In the genomic region with DNA sequence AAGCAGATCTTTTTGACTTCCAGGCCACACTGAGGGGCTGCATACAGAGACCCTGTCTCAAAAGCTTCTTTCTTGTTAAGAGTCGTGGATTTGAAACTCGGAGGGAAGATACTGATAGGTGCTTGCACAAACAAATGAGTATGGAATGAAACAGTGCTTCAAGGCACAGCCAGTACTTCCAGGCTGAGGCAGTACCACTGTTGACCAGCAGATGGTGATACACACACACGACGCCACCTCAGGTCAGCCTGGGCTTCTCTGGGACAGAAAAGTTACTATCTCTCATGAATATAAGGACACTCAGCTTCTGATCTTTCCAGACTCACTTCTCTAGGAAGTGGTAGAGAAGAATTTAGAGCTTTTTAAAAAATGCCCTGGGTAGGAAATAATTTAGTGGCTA, we compare ENCODE assay signal across 8 mouse cellular contexts. TPM values are rescaled to one million over a fixed set of nuclear protein-coding genes. Genes with fewer than 3 reads are reported as not detected.
A peak's percentile ranks its signal among the peaks of the same experiment; 100 is the strongest.
DNase-seq lines count a peak whose midpoint lies in the region; ATAC-seq lines count a peak whose summit lies in the region.

No protein-coding gene starts in this region.

- peak; percentile 77 for DNase-seq in cerebellum, postnatal 4 days (ENCODE audit: low spot score in 2 of 2)
- DNase-seq in gastrocnemius, postnatal 4 days (ENCODE audit: low spot score in 2 of 2) = peak; percentile 57 to 72
- peak; percentile 42 for DNase-seq in large intestine, adult 2 months (ENCODE audit: low read depth, low spot score)
- peak; percentile 67 to 74 for DNase-seq in lung, adult 18-20 months
- DNase-seq in right cerebral cortex, postnatal 10 days (ENCODE audit: low spot score in 2 of 2) = peak; percentile 78 to 87
- DNase-seq in urinary bladder, postnatal 25 days (ENCODE audit: low spot score) = peak; percentile 68

- peak; percentile 77 for ATAC-seq in CD4-positive, CD25-positive, alpha-beta regulatory T cell, adult 4 months
- ATAC-seq in activated CD4-positive, CD25-positive, alpha-beta regulatory T cell, adult 4 months = peak; percentile 54

- 14% methylated on average over 4 of the region's 4 CpGs for WGBS in large intestine, adult 2 months

RNA-seq across cellular contexts. Expression of gene Tmem200b, which starts 55.6 kb away (rescaled TPM):
- polyA plus RNA-seq in CD4-positive, CD25-positive, alpha-beta regulatory T cell, adult 4 months (2017; shearing (Covaris generic)) = not detected
- polyA plus RNA-seq in activated CD4-positive, CD25-positive, alpha-beta regulatory T cell, adult 4 months (2017; shearing (Covaris generic)) = not detected
- 10 to 100 TPM in 1 of 2 experiments, 1 to 10 TPM in 1; 9.9 to 10.4 TPM for total RNA-seq in gastrocnemius, postnatal 4 days (2021)
- 6.0 and 6.1 TPM in 2 replicates for polyA plus RNA-seq in large intestine, adult 2 months (2012; rRNA removed)

Comparison
In these comparisons a context has a peak if more than half of its experiments do, and no peak if none do; other contexts are left out.
1. Peak in every context shown above with its lines: DNase-seq and ATAC-seq.